Mouse (Mus musculus): ENCODE data around the gene Ryr2. TPM values are rescaled to one million over a fixed set of nuclear protein-coding genes. Genes with fewer than 3 reads are reported as not detected.

Gene Ryr2
- polyA plus RNA-seq, 1 experiment from 2014 or later: 1.8 TPM

- no peak overlapping the region for H3K4me2 ChIP-seq (ENCODE audit: low read length)
- no peak overlapping the region for H3K4me3 ChIP-seq (ENCODE audit: low read depth, low read length)
- H3K27me3 ChIP-seq (replicated peaks; ENCODE audit: control insufficient read depth, insufficient read depth, low read length): no peaks in the 10 kb centered on the region
- H3K36me3 ChIP-seq (ENCODE audit: control insufficient read depth, insufficient read depth, low read length): no peaks in the 10 kb centered on the region
- 61% methylated on average over 2 of the region's 2 CpGs for WGBS
- DNase-seq (ENCODE audit: low spot score): no peak
- no peaks in the 10 kb centered on the region for H3K4me1 ChIP-seq (replicated peaks; ENCODE audit: control insufficient read depth, insufficient read depth, low read length)
- no peak overlapping the region for H3K27ac ChIP-seq (ENCODE audit: low read depth)
- H3K9me3 ChIP-seq (ENCODE audit: control insufficient read depth, low read length): no peaks in the 10 kb centered on the region
- no peak overlapping the region for H3K9ac ChIP-seq (ENCODE audit: low read length)
- no peak for ATAC-seq (replicated peaks; ENCODE audit: low FRiP score, low TSS enrichment, low read depth)
Measured at GRCm38 (mm10) chr13:11915619-11916018, 191.1 kb downstream of the Ryr2 start.

GRCm38 (mm10) chr13:11914682-11915081, 192.1 kb downstream of the Ryr2 start:
- 61% methylated on average over 3 of the region's 3 CpGs for WGBS
- ATAC-seq (replicated peaks; ENCODE audit: low FRiP score, low TSS enrichment, low read depth): no peak
- H3K9me3 ChIP-seq (ENCODE audit: control insufficient read depth, low read length): no peaks in the 10 kb centered on the region
- no peaks in the 10 kb centered on the region for H3K27me3 ChIP-seq (replicated peaks; ENCODE audit: control insufficient read depth, insufficient read depth, low read length)
- no peak overlapping the region for H3K4me3 ChIP-seq (ENCODE audit: low read depth, low read length)
- no peaks in the 10 kb centered on the region for H3K36me3 ChIP-seq (ENCODE audit: control insufficient read depth, insufficient read depth, low read length)
- no peak overlapping the region for H3K27ac ChIP-seq (ENCODE audit: low read depth)
- H3K9ac ChIP-seq (ENCODE audit: low read length): no peak overlapping the region
- no peak for DNase-seq (ENCODE audit: low spot score)
- H3K4me1 ChIP-seq (replicated peaks; ENCODE audit: control insufficient read depth, insufficient read depth, low read length): no peaks in the 10 kb centered on the region
- H3K4me2 ChIP-seq (ENCODE audit: low read length): no peak overlapping the region

- ATAC-seq (replicated peaks; ENCODE audit: low FRiP score, low TSS enrichment, low read depth) (no peak), DNase-seq (ENCODE audit: low spot score) (no peak)
- Histone ChIP-seq H3K27ac (ENCODE audit: low read depth) (no peak overlapping the region), H3K4me1 (replicated peaks; ENCODE audit: control insufficient read depth, insufficient read depth, low read length) (no peaks in the 10 kb centered on the region), H3K27me3 (replicated peaks; ENCODE audit: control insufficient read depth, insufficient read depth, low read length) (no peaks in the 10 kb centered on the region), H3K4me2 (ENCODE audit: low read length) (no peak overlapping the region), H3K9me3 (ENCODE audit: control insufficient read depth, low read length) (no peaks in the 10 kb centered on the region), H3K9ac (ENCODE audit: low read length) (no peak overlapping the region), H3K36me3 (ENCODE audit: control insufficient read depth, insufficient read depth, low read length) (no peaks in the 10 kb centered on the region), H3K4me3 (ENCODE audit: low read depth, low read length) (no peak overlapping the region)
- WGBS: 81% methylated on average over 2 of the region's 2 CpGs
Measured at GRCm38 (mm10) chr13:11912208-11912607, 194.5 kb downstream of the Ryr2 start.

GRCm38 (mm10) chr13:11908123-11908522, 198.6 kb downstream of the Ryr2 start:
- Histone ChIP-seq H3K4me3 (ENCODE audit: low read depth, low read length) (no peak overlapping the region), H3K27ac (ENCODE audit: low read depth) (no peak overlapping the region), H3K4me2 (ENCODE audit: low read length) (no peak overlapping the region), H3K9me3 (ENCODE audit: control insufficient read depth, low read length) (no peaks in the 10 kb centered on the region), H3K4me1 (replicated peaks; ENCODE audit: control insufficient read depth, insufficient read depth, low read length) (no peaks in the 10 kb centered on the region), H3K9ac (ENCODE audit: low read length) (no peak overlapping the region), H3K27me3 (replicated peaks; ENCODE audit: control insufficient read depth, insufficient read depth, low read length) (no peaks in the 10 kb centered on the region), H3K36me3 (ENCODE audit: control insufficient read depth, insufficient read depth, low read length) (no peaks in the 10 kb centered on the region)
- 80% methylated on average over 4 of the region's 4 CpGs for WGBS
- no peak for ATAC-seq (replicated peaks; ENCODE audit: low FRiP score, low TSS enrichment, low read depth)
- DNase-seq (ENCODE audit: low spot score): no peak

GRCm38 (mm10) chr13:11905126-11905525, 201.6 kb downstream of the Ryr2 start:
- no peak overlapping the region for H3K4me3 ChIP-seq (ENCODE audit: low read depth, low read length)
- H3K4me1 ChIP-seq (replicated peaks; ENCODE audit: control insufficient read depth, insufficient read depth, low read length): no peaks in the 10 kb centered on the region
- no peak overlapping the region for H3K4me2 ChIP-seq (ENCODE audit: low read length)
- 77% methylated on average over 2 of the region's 2 CpGs for WGBS
- no peak overlapping the region for H3K27ac ChIP-seq (ENCODE audit: low read depth)
- H3K9me3 ChIP-seq (ENCODE audit: control insufficient read depth, low read length): no peaks in the 10 kb centered on the region
- H3K27me3 ChIP-seq (replicated peaks; ENCODE audit: control insufficient read depth, insufficient read depth, low read length): no peaks in the 10 kb centered on the region
- ATAC-seq (replicated peaks; ENCODE audit: low FRiP score, low TSS enrichment, low read depth): no peak
- H3K36me3 ChIP-seq (ENCODE audit: control insufficient read depth, insufficient read depth, low read length): no peaks in the 10 kb centered on the region
- no peak overlapping the region for H3K9ac ChIP-seq (ENCODE audit: low read length)
- no peak for DNase-seq (ENCODE audit: low spot score)

GRCm38 (mm10) chr13:11903272-11903671, 203.5 kb downstream of the Ryr2 start:
- 73% methylated on average over 9 of the region's 9 CpGs for WGBS
- H3K4me1 ChIP-seq (replicated peaks; ENCODE audit: control insufficient read depth, insufficient read depth, low read length): no peaks in the 10 kb centered on the region
- H3K27me3 ChIP-seq (replicated peaks; ENCODE audit: control insufficient read depth, insufficient read depth, low read length): no peaks in the 10 kb centered on the region
- no peak overlapping the region for H3K27ac ChIP-seq (ENCODE audit: low read depth)
- DNase-seq (ENCODE audit: low spot score): no peak
- no peak overlapping the region for H3K4me2 ChIP-seq (ENCODE audit: low read length)
- H3K36me3 ChIP-seq (ENCODE audit: control insufficient read depth, insufficient read depth, low read length): no peaks in the 10 kb centered on the region
- H3K4me3 ChIP-seq (ENCODE audit: low read depth, low read length): no peak overlapping the region
- ATAC-seq (replicated peaks; ENCODE audit: low FRiP score, low TSS enrichment, low read depth): no peak
- H3K9me3 ChIP-seq (ENCODE audit: control insufficient read depth, low read length): no peaks in the 10 kb centered on the region
- H3K9ac ChIP-seq (ENCODE audit: low read length): no peak overlapping the region

GRCm38 (mm10) chr13:11902856-11903255, 203.9 kb downstream of the Ryr2 start:
- H3K4me2 ChIP-seq (ENCODE audit: low read length): no peak overlapping the region
- no peak overlapping the region for H3K4me3 ChIP-seq (ENCODE audit: low read depth, low read length)
- H3K27ac ChIP-seq (ENCODE audit: low read depth): no peak overlapping the region
- no peak for ATAC-seq (replicated peaks; ENCODE audit: low FRiP score, low TSS enrichment, low read depth)
- no peak for DNase-seq (ENCODE audit: low spot score)
- H3K4me1 ChIP-seq (replicated peaks; ENCODE audit: control insufficient read depth, insufficient read depth, low read length): no peaks in the 10 kb centered on the region
- 76% methylated on average over 6 of the region's 6 CpGs for WGBS
- H3K27me3 ChIP-seq (replicated peaks; ENCODE audit: control insufficient read depth, insufficient read depth, low read length): no peaks in the 10 kb centered on the region
- no peaks in the 10 kb centered on the region for H3K9me3 ChIP-seq (ENCODE audit: control insufficient read depth, low read length)
- H3K9ac ChIP-seq (ENCODE audit: low read length): no peak overlapping the region
- H3K36me3 ChIP-seq (ENCODE audit: control insufficient read depth, insufficient read depth, low read length): no peaks in the 10 kb centered on the region

GRCm38 (mm10) chr13:11900631-11901030, 206.1 kb downstream of the Ryr2 start:
- ATAC-seq (replicated peaks; ENCODE audit: low FRiP score, low TSS enrichment, low read depth): no peak
- H3K4me1 ChIP-seq (replicated peaks; ENCODE audit: control insufficient read depth, insufficient read depth, low read length): no peaks in the 10 kb centered on the region
- 89% methylated on average over 2 of the region's 2 CpGs for WGBS
- H3K27me3 ChIP-seq (replicated peaks; ENCODE audit: control insufficient read depth, insufficient read depth, low read length): no peaks in the 10 kb centered on the region
- H3K36me3 ChIP-seq (ENCODE audit: control insufficient read depth, insufficient read depth, low read length): no peaks in the 10 kb centered on the region
- H3K9ac ChIP-seq (ENCODE audit: low read length): no peak overlapping the region
- no peak overlapping the region for H3K4me3 ChIP-seq (ENCODE audit: low read depth, low read length)
- no peak for DNase-seq (ENCODE audit: low spot score)
- H3K4me2 ChIP-seq (ENCODE audit: low read length): no peak overlapping the region
- H3K9me3 ChIP-seq (ENCODE audit: control insufficient read depth, low read length): no peaks in the 10 kb centered on the region
- H3K27ac ChIP-seq (ENCODE audit: low read depth): no peak overlapping the region

GRCm38 (mm10) chr13:11895631-11896030, 211.1 kb downstream of the Ryr2 start:
- Histone ChIP-seq H3K4me2 (ENCODE audit: low read length) (no peak overlapping the region), H3K27me3 (replicated peaks; ENCODE audit: control insufficient read depth, insufficient read depth, low read length) (no peaks in the 10 kb centered on the region), H3K36me3 (ENCODE audit: control insufficient read depth, insufficient read depth, low read length) (no peaks in the 10 kb centered on the region), H3K27ac (ENCODE audit: low read depth) (no peak overlapping the region), H3K4me3 (ENCODE audit: low read depth, low read length) (no peak overlapping the region), H3K9ac (ENCODE audit: low read length) (no peak overlapping the region), H3K9me3 (ENCODE audit: control insufficient read depth, low read length) (no peaks in the 10 kb centered on the region), H3K4me1 (replicated peaks; ENCODE audit: control insufficient read depth, insufficient read depth, low read length) (no peaks in the 10 kb centered on the region)
- ATAC-seq (replicated peaks; ENCODE audit: low FRiP score, low TSS enrichment, low read depth) (no peak), DNase-seq (ENCODE audit: low spot score) (no peak)
- WGBS: 74% methylated on average over 1 of the region's 1 CpGs

All from intestine, embryonic 14.5 days (tissue).